Mouse (Mus musculus) stomach, embryonic 16.5 days (tissue): ENCODE measurements around the gene Commd2. TPM values are rescaled to one million over a fixed set of nuclear protein-coding genes. Genes with fewer than 3 reads are reported as not detected.
A peak's percentile ranks its signal among the peaks of the same experiment; 100 is the strongest.

Source experiments
- ATAC-seq: fragments of 200-750 bp; cut with Nextera tagmentation; 2 replicates; pipeline ENCODE4 v1.8.0; 2017; ENCODE audit warnings: moderate number of reproducible peaks, moderate TSS enrichment; ENCODE audit not compliant: insufficient read depth, low FRiP score
- H3K27ac ChIP-seq: fragments of 300-500 bp; sonication (generic); 2 replicates; pipeline ENCODE4 v1.5.1; 2014; ENCODE audit warnings: low read length
- H3K27me3 ChIP-seq: fragments of 300-500 bp; sonication (generic); 2 replicates; pipeline ENCODE4 v1.6.1; 2014; ENCODE audit warnings: low read length, control low read depth, mixed read lengths; ENCODE audit not compliant: control insufficient read depth, insufficient read depth
- H3K36me3 ChIP-seq: fragments of 300-500 bp; sonication (generic); 2 replicates; pipeline ENCODE4 v1.6.1; 2014; ENCODE audit warnings: low read length; ENCODE audit not compliant: control insufficient read depth, insufficient read depth
- H3K4me1 ChIP-seq: fragments of 300-500 bp; sonication (generic); 2 replicates; pipeline ENCODE4 v1.6.1; 2014; ENCODE audit warnings: low read length, control low read depth, mixed read lengths; ENCODE audit not compliant: control insufficient read depth, insufficient read depth
- H3K4me2 ChIP-seq: fragments of 300-500 bp; sonication (generic); 2 replicates; pipeline ENCODE4 v1.6.1; 2014; ENCODE audit warnings: low read depth, low read length, mixed read lengths
- H3K4me3 ChIP-seq: fragments of 300-500 bp; sonication (generic); replicated peaks from 2 replicates; pipeline ENCODE4 v1.5.1; 2014; ENCODE audit warnings: mild to moderate bottlenecking, low read length
- H3K9ac ChIP-seq: fragments of 300-500 bp; sonication (generic); 2 replicates; pipeline ENCODE4 v1.6.1; 2014; ENCODE audit warnings: low read length
- H3K9me3 ChIP-seq: fragments of 300-500 bp; sonication (generic); replicated peaks from 2 replicates; pipeline ENCODE4 v1.6.1; 2016; ENCODE audit warnings: low read length, control low read depth; ENCODE audit not compliant: control insufficient read depth
- WGBS: fragments of 180-500 bp; shearing (Covaris S2); extraction: QIAGEN DNeasy Blood & Tissue Kit; methylation state at CpG from one replicate; pipeline ENCODE4 v1.1.7; 2014; 5-methylcytosine and 5-hydroxymethylcytosine counted together
- polyA plus RNA-seq: library from polyadenylated mRNA; unstranded; fragments of >200 nt; fragmentation: Nextera tagmentation; extraction: Ambion mirVana; gene quantifications from 2 replicates; pipeline ENCODE4 v1.2.1, GENCODE M21; 2015

Commd2 gene
- polyA plus RNA-seq: 62.2 and 74.5 TPM in 2 replicates

DNA sequence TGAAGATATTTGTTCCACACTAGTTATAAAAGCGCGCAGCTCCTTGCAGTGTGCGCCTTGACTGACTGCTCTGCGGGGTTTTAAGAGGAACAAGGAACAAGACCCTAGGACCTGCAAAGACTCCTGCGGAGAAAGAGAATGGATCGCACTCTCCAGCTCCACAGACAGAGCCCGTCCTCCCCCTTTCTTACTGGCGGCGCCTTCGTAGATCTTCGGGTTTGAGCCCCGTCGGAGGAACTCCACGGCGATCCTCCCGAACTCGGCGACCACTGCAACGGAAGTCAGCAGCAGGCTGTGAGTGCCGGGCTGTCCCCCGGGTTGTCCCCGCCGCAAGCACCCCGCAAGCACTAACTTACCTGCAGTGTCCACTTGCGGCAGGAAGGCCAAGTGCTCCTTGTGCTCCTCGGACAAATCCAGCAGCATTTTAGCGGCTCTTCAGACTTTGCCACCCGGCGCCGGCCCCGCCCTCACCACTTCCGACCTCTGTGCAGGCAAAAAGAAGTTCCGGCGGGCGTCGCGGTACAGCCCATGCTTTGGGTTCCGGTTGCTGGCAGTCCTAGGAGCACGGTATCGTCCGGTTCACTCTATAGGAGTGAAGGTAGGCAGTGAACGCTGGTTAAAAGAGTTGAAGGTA is at the start of gene Commd2:
Gene Commd2, minus strand, starts transcription at position 485 of the 634 bp plus-strand sequence.
- Histone ChIP-seq H3K27me3 (no peaks in the 10 kb centered on the region), H3K36me3 (peaks cover 1% of the 10 kb centered on the region; the same call in 1 of the 2 replicates), H3K9ac (peak within 1 kb of the TSS; percentile 95), H3K4me2 (peak within 1 kb of the TSS; percentile 73), H3K27ac (peak within 1 kb of the TSS; percentile 84), H3K4me1 (no peaks in the 10 kb centered on the region; the same call in 1 of the 2 replicates), H3K9me3 (no peaks in the 10 kb centered on the region), H3K4me3 (peak within 1 kb of the TSS; percentile 90)
- under 1% methylated on average over 42 of the region's 42 CpGs for WGBS
- ATAC-seq: peak; percentile 94

DNA sequence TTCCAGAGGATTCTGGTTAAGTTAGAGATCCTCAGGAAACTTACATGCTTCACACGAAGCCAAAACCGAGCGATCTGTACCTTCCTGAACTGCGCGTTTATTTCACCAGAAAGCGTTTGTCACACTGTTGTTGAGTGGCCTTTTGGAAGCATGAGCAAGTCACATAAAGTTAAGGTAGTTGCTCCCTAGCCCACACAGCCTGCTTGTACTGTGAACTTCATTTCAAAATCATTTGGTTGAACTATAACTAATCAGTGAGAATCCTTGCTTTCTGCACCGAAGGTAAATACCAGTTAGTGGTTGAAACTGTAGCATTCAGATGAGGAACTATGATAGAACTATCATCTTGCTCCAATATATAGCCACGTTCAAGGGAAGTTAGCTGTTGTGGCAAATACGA is 45.3 kb upstream of the Commd2 start:
- H3K27me3 ChIP-seq: no peaks in the 10 kb centered on the region
- H3K27ac ChIP-seq: no peak overlapping the region
- no peaks in the 10 kb centered on the region for H3K9me3 ChIP-seq
- H3K9ac ChIP-seq: no peak overlapping the region
- WGBS: 90% methylated on average over 9 of the region's 9 CpGs
- no peak overlapping the region for H3K4me2 ChIP-seq
- H3K4me3 ChIP-seq: no peak overlapping the region
- no peaks in the 10 kb centered on the region for H3K4me1 ChIP-seq
- H3K36me3 ChIP-seq: no peaks in the 10 kb centered on the region
- ATAC-seq: no peak

DNA sequence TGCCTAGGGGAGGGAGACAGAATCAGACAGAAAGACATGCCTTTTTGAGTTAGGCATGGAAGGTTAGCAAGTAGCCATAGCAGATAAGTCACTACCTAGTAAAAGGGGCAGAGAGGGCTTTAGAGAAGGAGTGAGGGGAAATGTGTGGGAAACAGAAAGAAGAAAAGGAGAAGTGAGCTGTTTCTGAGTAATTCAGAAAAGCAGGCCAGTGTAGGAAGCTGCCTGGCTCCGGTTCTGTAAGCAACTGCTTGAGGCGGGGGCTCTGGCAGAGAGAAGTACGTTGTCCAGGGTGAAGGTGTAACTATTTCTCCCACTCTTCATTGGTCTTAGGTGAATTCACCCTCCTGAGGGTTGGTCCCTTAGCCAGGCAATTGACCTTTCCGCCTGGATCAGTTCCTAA is 44.7 kb upstream of the Commd2 start:
- 82% methylated on average over 4 of the region's 4 CpGs for WGBS
- H3K4me1 ChIP-seq: no peaks in the 10 kb centered on the region
- ATAC-seq: no peak
- H3K4me3 ChIP-seq: no peak overlapping the region
- no peaks in the 10 kb centered on the region for H3K36me3 ChIP-seq
- H3K27me3 ChIP-seq: no peaks in the 10 kb centered on the region
- H3K9ac ChIP-seq: no peak overlapping the region
- H3K27ac ChIP-seq: no peak overlapping the region
- H3K9me3 ChIP-seq: no peaks in the 10 kb centered on the region
- H3K4me2 ChIP-seq: no peak overlapping the region

DNA sequence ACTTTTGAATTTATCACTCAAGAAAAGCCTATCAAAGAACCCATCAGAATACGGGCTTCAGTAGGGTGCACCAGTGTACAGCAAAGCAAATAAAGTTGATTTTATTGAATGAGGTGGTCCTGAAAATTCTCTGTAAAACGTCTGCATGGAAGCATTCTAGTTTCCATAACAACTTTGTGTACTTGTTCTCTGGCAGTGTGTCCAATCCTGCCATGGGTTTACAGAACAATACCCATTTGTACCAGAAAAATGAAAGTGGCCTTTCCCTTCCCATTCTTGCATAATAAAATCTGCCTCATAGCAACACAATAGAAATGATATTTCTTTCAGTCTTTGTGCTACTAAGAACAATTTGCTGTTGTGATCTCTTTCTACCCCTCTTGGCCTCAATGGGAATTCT is 41.2 kb upstream of the Commd2 start, which contains the start of gene Ankub1:
Gene Ankub1, minus strand, starts transcription at position 81 of the 400 bp plus-strand sequence.
- no peak for ATAC-seq
- 64% methylated on average over 2 of the region's 2 CpGs for WGBS

DNA sequence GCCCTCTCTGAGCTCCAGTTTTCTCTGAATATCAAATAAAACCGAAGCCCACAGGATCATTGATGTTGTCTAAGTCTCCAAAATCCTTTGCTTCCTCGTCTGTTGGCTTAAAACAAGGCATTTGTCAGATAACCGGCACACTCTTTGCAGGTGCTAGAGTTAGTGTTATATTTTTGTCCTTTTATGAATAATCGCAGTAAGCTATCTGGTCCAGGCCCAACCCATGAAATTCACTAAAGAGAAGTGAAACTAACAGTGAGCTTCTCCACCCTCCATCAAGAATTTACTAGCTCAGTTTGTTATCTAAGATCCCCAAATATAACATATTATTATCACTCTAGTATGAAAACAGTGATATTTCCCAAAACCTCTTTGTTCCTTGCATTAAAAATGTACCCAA is 40.3 kb upstream of the Commd2 start:
- no peaks in the 10 kb centered on the region for H3K36me3 ChIP-seq
- WGBS: 74% methylated on average over 4 of the region's 4 CpGs
- no peaks in the 10 kb centered on the region for H3K27me3 ChIP-seq
- H3K4me1 ChIP-seq: no peaks in the 10 kb centered on the region
- no peak for ATAC-seq
- no peak overlapping the region for H3K9ac ChIP-seq
- H3K9me3 ChIP-seq: no peaks in the 10 kb centered on the region
- no peak overlapping the region for H3K27ac ChIP-seq
- no peak overlapping the region for H3K4me2 ChIP-seq
- no peak overlapping the region for H3K4me3 ChIP-seq

More for the DNA sequence above, 41.2 kb upstream of the Commd2 start, which contains the start of gene Ankub1:
- Histone ChIP-seq H3K36me3 (no peaks in the 10 kb centered on the region), H3K9ac (no peak within 1 kb of the TSS), H3K4me3 (no peak within 1 kb of the TSS), H3K9me3 (no peaks in the 10 kb centered on the region), H3K27ac (no peak within 1 kb of the TSS), H3K4me1 (no peaks in the 10 kb centered on the region), H3K27me3 (no peaks in the 10 kb centered on the region), H3K4me2 (no peak within 1 kb of the TSS)

DNA sequence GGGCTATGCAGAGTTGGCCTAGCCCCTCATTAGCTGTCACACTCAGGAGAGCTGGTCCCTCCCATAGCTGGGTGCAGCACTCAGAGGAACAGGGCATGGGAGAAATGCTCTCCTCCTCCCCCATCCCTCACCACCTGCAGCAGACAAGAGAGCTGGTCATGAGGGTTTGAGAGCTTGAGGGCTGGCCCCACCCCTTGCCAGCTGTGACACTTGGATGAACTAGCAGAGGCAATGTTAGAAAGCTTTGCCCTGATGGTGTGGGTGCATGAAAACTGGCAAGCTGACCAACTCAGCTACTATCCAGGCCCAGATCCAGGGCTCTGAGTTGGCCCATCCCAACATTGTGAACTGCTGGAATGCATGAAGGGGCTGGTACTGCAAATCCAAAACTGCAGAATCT is 26.3 kb upstream of the Commd2 start:
- H3K36me3 ChIP-seq: no peaks in the 10 kb centered on the region
- no peak overlapping the region for H3K4me3 ChIP-seq
- no peak overlapping the region for H3K27ac ChIP-seq
- H3K4me1 ChIP-seq: no peaks in the 10 kb centered on the region
- no peaks in the 10 kb centered on the region for H3K27me3 ChIP-seq
- ATAC-seq: no peak
- H3K9ac ChIP-seq: no peak overlapping the region
- no peaks in the 10 kb centered on the region for H3K9me3 ChIP-seq
- no peak overlapping the region for H3K4me2 ChIP-seq

DNA sequence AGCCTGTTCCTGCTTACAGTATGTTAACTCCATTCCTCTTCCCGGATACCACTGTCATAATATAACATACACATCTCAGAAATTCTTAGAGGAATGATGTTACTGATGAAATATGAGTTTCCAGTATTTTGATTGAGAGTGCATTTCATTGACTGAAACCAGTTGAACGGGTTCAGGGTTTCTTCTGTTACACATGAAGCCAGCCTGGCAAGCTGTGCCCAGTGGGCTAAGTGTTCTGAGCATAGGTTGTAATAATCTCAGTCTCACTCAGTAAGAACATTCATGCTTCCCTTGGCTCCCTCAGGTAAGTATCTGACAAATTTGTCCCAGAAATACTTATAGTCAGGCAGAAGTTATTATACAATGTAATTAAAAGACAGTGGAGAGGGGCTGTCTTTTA is 22.6 kb upstream of the Commd2 start:
- no peak overlapping the region for H3K4me2 ChIP-seq
- H3K9me3 ChIP-seq: no peaks in the 10 kb centered on the region
- no peak overlapping the region for H3K4me3 ChIP-seq
- no peaks in the 10 kb centered on the region for H3K36me3 ChIP-seq
- no peaks in the 10 kb centered on the region for H3K27me3 ChIP-seq
- no peak for ATAC-seq
- H3K27ac ChIP-seq: no peak overlapping the region
- no peaks in the 10 kb centered on the region for H3K4me1 ChIP-seq
- no peak overlapping the region for H3K9ac ChIP-seq
- 63% methylated on average over 2 of the region's 2 CpGs for WGBS

DNA sequence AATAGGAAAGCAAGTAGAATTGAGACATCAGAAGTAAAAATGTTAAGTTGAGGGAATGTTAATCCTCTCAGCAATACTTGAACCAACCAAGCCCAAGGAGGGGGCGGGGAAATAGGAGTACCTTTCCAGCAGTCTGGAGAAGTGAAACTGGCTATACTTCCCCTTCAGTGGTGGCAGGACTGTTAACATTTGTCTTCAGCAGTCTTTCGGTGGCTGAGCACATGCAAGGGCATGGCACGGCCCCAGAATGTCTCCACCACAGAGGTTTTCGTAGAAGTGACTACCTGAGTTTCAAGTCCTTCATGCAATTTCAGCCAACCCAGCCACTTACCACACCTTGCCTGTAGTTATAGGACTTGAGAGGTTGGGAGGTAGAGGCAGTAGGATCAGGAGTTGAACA is 22.1 kb upstream of the Commd2 start:
- Histone ChIP-seq H3K36me3 (no peaks in the 10 kb centered on the region), H3K27me3 (no peaks in the 10 kb centered on the region), H3K9me3 (no peaks in the 10 kb centered on the region), H3K4me1 (no peaks in the 10 kb centered on the region), H3K4me2 (no peak overlapping the region), H3K9ac (no peak overlapping the region), H3K4me3 (no peak overlapping the region), H3K27ac (no peak overlapping the region)
- ATAC-seq: no peak
- WGBS: 77% methylated on average over 4 of the region's 4 CpGs

DNA sequence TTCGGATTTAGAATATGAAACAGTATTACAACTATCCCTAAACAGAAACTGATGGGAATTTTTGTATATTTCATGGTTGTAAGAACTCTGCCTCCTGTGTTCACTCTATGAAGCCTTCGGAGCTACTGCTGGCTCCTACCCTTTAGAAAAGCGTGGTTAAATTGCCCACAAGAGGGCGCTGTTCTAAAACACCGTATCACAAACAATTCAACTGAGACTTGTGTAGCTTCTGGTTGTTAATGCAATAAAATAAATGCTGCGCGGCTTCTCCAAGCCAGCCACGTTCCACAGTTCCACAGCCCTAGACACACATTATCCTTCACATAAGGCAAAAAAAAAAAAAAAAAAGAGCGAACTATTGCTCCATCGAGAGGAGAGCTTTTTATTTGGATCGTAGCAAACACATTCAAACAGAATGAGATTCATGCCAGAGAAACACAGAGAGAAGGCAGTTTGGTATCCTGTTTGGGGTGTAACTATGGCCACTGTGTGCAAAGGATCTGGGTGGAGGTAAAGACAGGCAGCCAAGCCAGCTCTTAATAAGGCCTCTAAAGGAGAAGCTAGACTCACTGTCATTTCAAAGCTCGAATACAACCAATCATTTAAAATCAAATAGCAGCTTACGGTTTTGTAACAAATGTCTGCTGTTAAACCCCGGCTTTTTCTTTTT is 15.7 kb upstream of the Commd2 start:
- no peak for ATAC-seq
- H3K4me1 ChIP-seq: no peaks in the 10 kb centered on the region
- H3K36me3 ChIP-seq: no peaks in the 10 kb centered on the region
- H3K27me3 ChIP-seq: no peaks in the 10 kb centered on the region
- 34% methylated on average over 14 of the region's 14 CpGs for WGBS
- peak overlapping the region; percentile 40 for H3K4me2 ChIP-seq
- no peak overlapping the region for H3K27ac ChIP-seq
- no peak overlapping the region for H3K9ac ChIP-seq
- H3K4me3 ChIP-seq: peak overlapping the region; percentile 25
- H3K9me3 ChIP-seq: no peaks in the 10 kb centered on the region
